Mouse (Mus musculus) thymus, postnatal 36 days (tissue): Measurements from ENCODE around the gene Fry.

Experiments
- DNase-seq, 2 experiments: peaks; one replicate each; pipeline ENCODE4 v3.0.0; 2022; ENCODE audit warnings: mixed read lengths in 2 of 2

Fry gene

GRCm38 (mm10) chr5:150118455-150119241 is at the start of gene Fry:
Fry (plus strand) TSS chr5:150118645.
- DNase-seq: peak; percentile 99

GRCm38 (mm10) chr5:150070086-150070485 is 48.4 kb upstream of the Fry start:
- no peak for DNase-seq

GRCm38 (mm10) chr5:150071738-150072137 is 46.7 kb upstream of the Fry start:
- no peak for DNase-seq

DNA sequence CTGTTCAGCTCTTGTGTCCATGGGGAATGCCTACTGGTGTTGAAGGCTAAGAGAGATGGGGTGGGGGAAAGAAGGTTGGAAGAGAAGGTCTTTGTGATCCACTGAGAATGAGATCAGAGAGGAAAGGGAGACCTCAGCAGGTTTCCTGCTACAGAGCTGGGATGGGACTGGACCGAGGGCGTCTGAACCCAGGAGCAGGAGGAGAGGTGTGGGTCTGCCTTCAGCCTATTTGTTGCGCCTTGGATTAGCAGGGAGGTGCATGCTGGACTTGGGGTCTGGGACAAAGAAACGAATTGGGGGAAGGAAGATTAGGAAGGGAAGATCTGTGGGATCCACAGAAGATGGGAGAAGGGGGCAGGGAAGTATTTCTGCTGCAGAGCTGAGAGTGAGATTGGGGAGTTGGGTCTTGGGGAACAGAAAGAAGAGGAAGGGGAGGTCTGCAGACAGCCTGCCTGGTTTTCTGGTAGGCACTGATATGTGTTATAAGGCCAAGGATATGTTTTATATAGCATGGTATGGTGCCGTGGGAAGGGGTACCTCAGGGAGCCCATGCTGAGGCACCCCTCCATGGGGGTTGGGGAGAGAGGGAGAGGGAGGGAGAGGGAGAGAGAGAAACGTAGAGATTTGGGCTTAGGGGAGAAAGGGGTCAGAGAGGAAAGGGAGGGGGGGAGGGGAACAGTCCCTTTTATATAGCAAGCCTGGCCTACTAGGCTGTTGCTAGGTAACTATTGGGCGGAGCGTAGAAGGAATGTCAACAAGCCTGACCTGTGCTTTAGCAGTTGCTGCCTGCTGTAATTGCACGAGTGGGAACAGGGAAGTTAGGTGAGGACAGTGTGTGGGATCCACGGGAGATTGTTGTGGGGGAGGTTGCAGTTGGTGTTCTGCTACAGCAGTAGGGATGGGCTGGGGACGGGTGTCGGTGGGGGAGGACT is 38.3 kb upstream of the Fry start:
- no peak for DNase-seq

GRCm38 (mm10) chr5:150082696-150083095 is 35.7 kb upstream of the Fry start:
- DNase-seq: no peak

GRCm38 (mm10) chr5:150083190-150083589 is 35.3 kb upstream of the Fry start:
- DNase-seq: no peak

- peak; percentile 39 to 40 for DNase-seq
These were observed 20.8 kb upstream of the Fry start for GRCm38 (mm10) chr5:150097620-150098019.

DNA sequence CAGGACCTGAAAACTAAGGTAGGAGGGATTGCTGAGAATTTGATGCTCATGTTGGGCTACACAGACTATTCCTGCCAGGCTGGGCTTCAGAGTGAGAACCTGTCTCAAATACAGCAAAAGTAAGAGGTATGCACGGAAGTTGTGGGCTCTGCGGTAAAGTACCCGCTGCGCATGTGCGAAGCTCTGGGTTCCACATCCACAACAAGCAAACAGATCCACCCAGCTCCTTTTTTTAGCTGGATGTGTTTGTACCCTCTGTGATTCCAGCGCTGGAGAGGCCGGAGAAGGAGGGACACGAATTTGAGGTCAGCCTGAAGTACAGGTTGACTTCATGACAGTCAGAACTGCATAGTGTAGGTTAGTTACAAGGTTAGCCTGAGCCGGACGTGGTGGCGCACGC is 19.7 kb upstream of the Fry start:
- no peak for DNase-seq

DNA sequence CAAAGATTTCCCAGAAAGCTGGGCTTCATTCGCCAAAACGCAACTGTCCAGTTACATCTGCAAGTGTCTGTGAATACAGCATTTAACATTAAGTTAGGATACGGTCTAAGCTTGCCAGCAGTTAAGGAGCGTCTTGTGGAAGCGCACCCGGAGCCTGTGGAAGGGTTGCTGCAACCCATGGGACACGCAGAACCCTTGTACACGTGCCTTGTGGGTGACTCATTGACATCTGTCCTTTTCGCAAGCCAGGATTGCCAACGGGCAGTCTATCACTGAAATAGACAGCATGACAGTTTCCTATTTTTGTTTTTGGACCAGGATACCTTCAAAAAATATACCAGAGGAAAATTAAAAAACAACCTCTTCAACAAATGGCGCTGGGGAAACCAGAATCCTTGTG is 16.7 kb upstream of the Fry start:
- DNase-seq: no peak

- DNase-seq: no peak
These were observed 12.1 kb upstream of the Fry start for GRCm38 (mm10) chr5:150106358-150106757.

GRCm38 (mm10) chr5:150111236-150111635 is 7.2 kb upstream of the Fry start:
- DNase-seq: no peak

GRCm38 (mm10) chr5:150114007-150114406 is 4.4 kb upstream of the Fry start:
- peak; percentile 26 to 37 for DNase-seq

- no peak for DNase-seq
These were observed 3.7 kb upstream of the Fry start for GRCm38 (mm10) chr5:150114778-150115177.

DNA sequence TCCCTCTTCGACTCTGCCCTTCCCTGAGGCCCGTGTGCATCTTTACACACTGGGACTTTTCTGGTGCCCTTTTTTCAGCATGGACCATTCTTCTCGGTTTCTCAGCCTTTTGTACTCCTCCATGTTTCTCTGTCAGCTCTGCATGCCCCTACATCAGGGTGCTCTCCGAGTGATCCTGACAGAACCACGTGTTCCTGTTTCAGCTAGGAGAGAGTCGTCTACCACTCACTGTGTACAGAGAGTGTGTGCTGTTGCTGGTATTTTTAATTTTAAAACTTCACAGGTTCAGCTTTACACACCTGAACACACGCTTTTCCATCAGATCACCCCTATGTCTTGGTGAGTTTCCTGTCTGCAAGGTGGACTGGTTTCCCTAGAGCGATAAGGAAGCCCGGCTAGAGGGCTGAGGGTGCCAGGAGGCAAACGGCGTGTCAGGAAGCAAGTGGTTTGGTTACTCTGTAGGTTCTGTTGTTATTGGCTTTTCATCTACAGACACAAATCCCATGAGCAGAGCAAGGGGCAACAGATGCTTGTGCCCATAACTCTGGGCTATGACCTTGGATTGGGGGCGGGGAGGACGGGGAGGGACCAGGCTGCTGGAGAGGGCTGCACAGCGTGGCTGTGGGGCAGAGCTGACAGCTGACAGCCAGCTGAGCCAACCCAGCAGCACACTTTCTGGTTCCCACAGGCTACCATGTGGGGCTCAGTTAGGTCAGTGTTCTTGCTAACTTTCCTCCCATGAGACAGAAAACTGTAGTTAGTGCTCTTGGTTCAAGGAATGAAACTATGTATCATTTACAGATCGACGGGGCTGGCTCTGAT is 3.0 kb upstream of the Fry start:
- peak in 1 of 2 experiments; percentile 6 for DNase-seq

GRCm38 (mm10) chr5:150116216-150116905 is 2.1 kb upstream of the Fry start:
- DNase-seq: no peak

- peak; percentile 26 to 41 for DNase-seq
These were observed 1.6 kb upstream of the Fry start for GRCm38 (mm10) chr5:150116906-150117216.

GRCm38 (mm10) chr5:150118124-150118454 is 356 bp upstream of the Fry start:
- no peak for DNase-seq

- DNase-seq: no peak
These were observed 2.2 kb downstream of the Fry start for GRCm38 (mm10) chr5:150120676-150121075.

DNA sequence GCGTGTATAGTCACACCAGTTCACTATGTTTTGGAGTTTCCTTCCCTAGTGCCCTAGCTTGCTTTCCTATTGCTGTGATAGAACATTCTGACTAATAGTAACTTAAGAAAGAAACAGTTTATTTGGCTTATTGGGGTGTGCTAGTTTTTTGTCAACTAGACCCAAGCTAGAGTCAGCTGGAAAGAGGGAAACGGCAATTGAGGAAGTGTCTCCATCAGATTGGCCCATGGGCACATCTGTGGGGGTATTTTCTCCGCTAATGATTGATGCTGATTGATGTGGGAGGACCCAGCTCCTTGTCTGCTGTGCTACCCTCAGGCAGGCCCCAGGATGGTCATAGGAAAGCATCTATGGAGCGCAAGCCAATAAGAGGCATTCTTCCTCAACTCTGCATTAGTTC is 3.6 kb downstream of the Fry start:
- no peak for DNase-seq

DNA sequence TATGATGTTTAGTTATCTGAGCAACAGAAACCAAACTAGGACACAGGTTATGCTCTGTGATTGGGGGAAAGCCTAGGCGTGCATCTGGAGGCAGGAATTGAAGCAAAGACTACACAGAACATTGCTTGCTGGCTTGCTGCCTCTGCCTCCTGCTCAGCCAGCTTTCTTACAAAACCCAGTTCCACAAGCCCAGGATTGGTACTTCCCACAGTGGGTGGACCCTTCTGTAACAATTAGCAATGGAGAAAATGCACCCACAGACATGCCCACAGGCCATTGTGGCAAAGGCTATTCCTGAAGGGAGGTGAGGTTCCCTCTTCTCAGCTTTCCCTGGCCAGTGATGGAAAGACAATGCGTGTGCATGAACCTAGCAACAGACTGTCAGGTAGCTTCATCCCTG is 4.1 kb downstream of the Fry start:
- no peak for DNase-seq

GRCm38 (mm10) chr5:150125920-150126319 is 7.5 kb downstream of the Fry start:
- no peak for DNase-seq

- DNase-seq: no peak
These were observed 10.0 kb downstream of the Fry start for GRCm38 (mm10) chr5:150128432-150128831.

GRCm38 (mm10) chr5:150130144-150130543 is 11.7 kb downstream of the Fry start:
- no peak for DNase-seq
